Mouse (Mus musculus): ENCODE measurements around the gene Ehd4.

The Ehd4 gene

GRCm38 (mm10) chr2:120154361-120154894 is at the start of gene Ehd4:
Ehd4 (minus strand) TSS chr2:120154606.
- DNase-seq (ENCODE audit: low spot score in 2 of 2), result peak; percentile 99

- DNase-seq (ENCODE audit: low spot score in 2 of 2), result no peak
Measured at GRCm38 (mm10) chr2:120203742-120204141, 49.3 kb upstream of the Ehd4 start.

GRCm38 (mm10) chr2:120200077-120200476 is 45.7 kb upstream of the Ehd4 start:
- DNase-seq (ENCODE audit: low spot score in 2 of 2), result no peak

- DNase-seq (ENCODE audit: low spot score in 2 of 2), result no peak
Measured at GRCm38 (mm10) chr2:120188174-120188573, 33.8 kb upstream of the Ehd4 start.

- DNase-seq (ENCODE audit: low spot score in 2 of 2), result no peak
Measured at GRCm38 (mm10) chr2:120187583-120187982, 33.2 kb upstream of the Ehd4 start.

GRCm38 (mm10) chr2:120185527-120186276 is 31.3 kb upstream of the Ehd4 start:
- DNase-seq (ENCODE audit: low spot score in 2 of 2), result no peak

GRCm38 (mm10) chr2:120178936-120179335 is 24.5 kb upstream of the Ehd4 start:
- DNase-seq (ENCODE audit: low spot score in 2 of 2), result no peak

GRCm38 (mm10) chr2:120173718-120174117 is 19.3 kb upstream of the Ehd4 start:
- DNase-seq (ENCODE audit: low spot score in 2 of 2), result peak; percentile 11 to 21

GRCm38 (mm10) chr2:120171362-120171761 is 17.0 kb upstream of the Ehd4 start:
- no peak for DNase-seq (ENCODE audit: low spot score in 2 of 2)

- peak; percentile 41 to 59 for DNase-seq (ENCODE audit: low spot score in 2 of 2)
Measured at GRCm38 (mm10) chr2:120170726-120171125, 16.3 kb upstream of the Ehd4 start.

- no peak for DNase-seq (ENCODE audit: low spot score in 2 of 2)
Measured at GRCm38 (mm10) chr2:120169382-120169781, 15.0 kb upstream of the Ehd4 start.

- DNase-seq (ENCODE audit: low spot score in 2 of 2), result no peak
Measured at GRCm38 (mm10) chr2:120167763-120168162, 13.4 kb upstream of the Ehd4 start.

GRCm38 (mm10) chr2:120165474-120165873 is 11.1 kb upstream of the Ehd4 start:
- DNase-seq (ENCODE audit: low spot score in 2 of 2), result no peak

GRCm38 (mm10) chr2:120159434-120159833 is 5.0 kb upstream of the Ehd4 start:
- no peak for DNase-seq (ENCODE audit: low spot score in 2 of 2)

- DNase-seq (ENCODE audit: low spot score in 2 of 2), result peak; percentile 49 to 63
Measured at GRCm38 (mm10) chr2:120158846-120159245, 4.4 kb upstream of the Ehd4 start.

- no peak for DNase-seq (ENCODE audit: low spot score in 2 of 2)
Measured at GRCm38 (mm10) chr2:120158016-120158415, 3.6 kb upstream of the Ehd4 start.

GRCm38 (mm10) chr2:120157606-120158005 is 3.2 kb upstream of the Ehd4 start:
- no peak for DNase-seq (ENCODE audit: low spot score in 2 of 2)

GRCm38 (mm10) chr2:120153586-120154360 is 633 bp downstream of the Ehd4 start:
- DNase-seq (ENCODE audit: low spot score in 2 of 2), result peak; percentile 47 to 51

GRCm38 (mm10) chr2:120150571-120150970 is 3.8 kb downstream of the Ehd4 start:
- DNase-seq (ENCODE audit: low spot score in 2 of 2), result peak; percentile 29 to 41

GRCm38 (mm10) chr2:120149634-120150033 is 4.8 kb downstream of the Ehd4 start:
- DNase-seq (ENCODE audit: low spot score in 2 of 2), result no peak

GRCm38 (mm10) chr2:120147999-120148398 is 6.4 kb downstream of the Ehd4 start:
- no peak for DNase-seq (ENCODE audit: low spot score in 2 of 2)

GRCm38 (mm10) chr2:120147364-120147763 is 7.0 kb downstream of the Ehd4 start:
- no peak for DNase-seq (ENCODE audit: low spot score in 2 of 2)

- no peak for DNase-seq (ENCODE audit: low spot score in 2 of 2)
Measured at GRCm38 (mm10) chr2:120146543-120146942, 7.9 kb downstream of the Ehd4 start.
